Mouse (Mus musculus) neural tube, embryonic 12.5 days (tissue): ENCODE data around the gene Nsun2. TPM values are rescaled to one million over a fixed set of nuclear protein-coding genes. Genes with fewer than 3 reads are reported as not detected.

ENCODE experiments used
- ATAC-seq: fragments of 200-750 bp; cut with Nextera tagmentation; 2 replicates; pipeline ENCODE4 v1.8.0; 2017; ENCODE audit warnings: low read depth, mild to moderate bottlenecking, moderate TSS enrichment, moderate library complexity; ENCODE audit not compliant: low FRiP score
- H3K27ac ChIP-seq: fragments of 300-500 bp; sonication (generic); 2 replicates; pipeline ENCODE4 v1.5.1; 2016
- H3K27me3 ChIP-seq: fragments of 300-500 bp; sonication (generic); replicated peaks from 2 replicates; pipeline ENCODE4 v1.6.1; 2016; ENCODE audit warnings: mild to moderate bottlenecking
- H3K36me3 ChIP-seq: fragments of 300-500 bp; sonication (generic); 2 replicates; pipeline ENCODE4 v1.6.1; 2016; ENCODE audit warnings: mild to moderate bottlenecking
- H3K4me1 ChIP-seq: fragments of 300-500 bp; sonication (generic); 2 replicates; pipeline ENCODE4 v1.6.1; 2016
- H3K4me2 ChIP-seq: fragments of 300-500 bp; sonication (generic); replicated peaks from 2 replicates; pipeline ENCODE4 v1.6.1; 2016; ENCODE audit warnings: mild to moderate bottlenecking
- H3K4me3 ChIP-seq: fragments of 300-500 bp; sonication (generic); 2 replicates; pipeline ENCODE4 v1.5.1; 2016
- H3K9ac ChIP-seq: fragments of 300-500 bp; sonication (generic); 2 replicates; pipeline ENCODE4 v1.6.1; 2016; ENCODE audit warnings: mild to moderate bottlenecking
- H3K9me3 ChIP-seq: fragments of 300-500 bp; sonication (generic); 2 replicates; pipeline ENCODE4 v1.6.1; 2016; ENCODE audit warnings: mild to moderate bottlenecking
- WGBS: fragments of 180-500 bp; shearing (Covaris S2); methylation state at CpG from one replicate; pipeline ENCODE4 v1.1.7; 2016; 5-methylcytosine and 5-hydroxymethylcytosine counted together
- polyA plus RNA-seq: library from polyadenylated mRNA; unstranded; fragments of >200 nt; fragmentation: Nextera tagmentation; extraction: Ambion mirVana; gene quantifications from 2 replicates; pipeline ENCODE4 v1.2.1, GENCODE M21; 2016

Gene Nsun2
- polyA plus RNA-seq, 1 experiment from 2014 or later, result 106 TPM

DNA sequence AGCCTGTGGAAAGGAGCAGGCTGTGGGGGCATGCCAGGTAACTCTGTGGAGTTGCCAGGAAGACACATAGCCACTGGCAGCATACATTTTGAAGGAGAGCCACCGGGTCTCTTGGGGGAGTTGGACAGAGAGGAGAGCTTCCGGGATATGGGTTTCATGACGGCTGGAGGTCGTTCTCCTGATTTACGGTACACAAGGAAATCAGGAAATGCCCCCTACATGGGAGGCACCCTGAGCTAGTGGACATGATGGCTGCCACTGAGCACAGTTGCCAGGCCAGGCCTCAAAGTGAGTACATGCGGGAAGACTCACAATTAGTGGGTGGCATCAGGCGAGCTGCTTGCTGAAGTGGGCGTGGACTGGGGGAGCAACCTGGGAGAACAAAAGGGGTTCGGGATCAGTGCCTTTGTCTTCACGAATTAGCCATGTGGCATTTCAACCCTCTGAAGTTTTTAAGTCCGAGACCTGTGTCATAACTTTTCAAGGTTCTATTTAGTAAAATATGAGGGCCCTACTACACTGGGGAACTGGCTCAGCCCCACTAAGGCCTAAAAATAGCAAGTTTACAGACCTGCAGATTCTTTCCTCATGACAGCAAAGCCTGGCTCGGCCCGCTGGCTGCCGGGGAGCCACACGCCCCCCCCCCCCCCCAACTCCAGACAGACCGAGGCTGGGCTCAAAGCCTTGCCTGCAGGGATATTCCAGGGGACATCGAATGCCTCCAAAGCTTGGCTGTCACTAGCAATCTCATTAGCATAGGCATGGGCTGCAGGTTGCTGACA is 9.2 kb downstream of the Nsun2 start:
- H3K27me3 ChIP-seq, result no peaks in the 10 kb centered on the region
- H3K27ac ChIP-seq, result no peak overlapping the region
- 37% methylated on average over 17 of the region's 17 CpGs for WGBS
- no peak for ATAC-seq
- H3K36me3 ChIP-seq, result no peaks in the 10 kb centered on the region
- no peak overlapping the region for H3K9ac ChIP-seq
- no peak overlapping the region for H3K4me3 ChIP-seq
- H3K4me2 ChIP-seq, result peak overlapping the region; percentile 38
- H3K4me1 ChIP-seq, result peaks cover 28% of the 10 kb centered on the region
- H3K9me3 ChIP-seq, result no peaks in the 10 kb centered on the region

DNA sequence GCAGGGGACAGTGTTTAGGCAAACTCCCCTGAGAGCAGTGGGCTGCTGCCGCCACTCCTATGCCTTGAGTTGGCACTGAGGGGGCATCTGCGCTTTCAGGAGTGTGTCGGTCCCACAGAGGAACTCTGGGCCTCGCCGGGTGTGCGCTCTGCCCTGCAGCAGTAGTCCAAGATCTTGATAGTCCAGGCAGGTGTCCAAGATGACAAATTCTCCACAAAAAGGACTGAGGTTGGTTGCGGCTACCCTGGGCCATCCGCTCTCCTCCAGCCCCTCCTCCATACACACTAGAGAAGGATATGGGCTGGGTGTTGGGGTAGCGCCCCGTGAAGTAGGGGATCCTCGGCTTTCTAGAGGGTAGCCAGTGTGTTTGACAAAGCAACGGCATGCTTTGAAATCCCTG is 10.0 kb downstream of the Nsun2 start:
- Histone ChIP-seq H3K4me2 (peak overlapping the region; percentile 38), H3K27me3 (no peaks in the 10 kb centered on the region), H3K9me3 (no peaks in the 10 kb centered on the region), H3K4me3 (no peak overlapping the region), H3K27ac (no peak overlapping the region), H3K36me3 (no peaks in the 10 kb centered on the region), H3K9ac (0 out of 2 replicates have a peak overlapping the region, but pooled peaks have one; percentile 13), H3K4me1 (peaks cover 21% of the 10 kb centered on the region)
- ATAC-seq, result peak; percentile 25; the same call in 1 of the 2 replicates
- WGBS, result 45% methylated on average over 12 of the region's 12 CpGs

DNA sequence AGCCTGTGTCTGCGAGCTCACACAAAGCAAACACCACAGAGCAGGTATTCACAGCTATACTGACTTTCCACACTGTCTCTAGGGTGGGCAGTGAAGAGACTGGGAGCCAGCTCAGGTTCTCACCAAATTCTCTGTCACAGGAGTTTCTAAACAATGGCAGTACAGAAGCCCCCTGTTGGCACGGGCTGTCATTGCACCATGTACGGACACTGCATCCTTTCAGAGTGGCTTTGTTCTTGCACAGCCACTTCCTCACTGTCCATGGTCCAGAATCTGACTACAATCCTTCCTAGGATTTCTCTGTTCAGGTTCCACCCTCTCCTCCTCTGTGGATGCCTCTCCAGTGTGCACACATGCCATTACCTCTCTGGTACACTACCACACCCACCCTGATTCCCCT is 11.5 kb downstream of the Nsun2 start:
- Histone ChIP-seq H3K27me3 (no peaks in the 10 kb centered on the region), H3K36me3 (no peaks in the 10 kb centered on the region), H3K27ac (no peak overlapping the region), H3K4me2 (no peak overlapping the region), H3K4me1 (peaks cover 11% of the 10 kb centered on the region), H3K4me3 (no peak overlapping the region), H3K9me3 (no peaks in the 10 kb centered on the region), H3K9ac (no peak overlapping the region)
- ATAC-seq, result peak; percentile 41; the same call in 1 of the 2 replicates
- 28% methylated on average over 3 of the region's 3 CpGs for WGBS

DNA sequence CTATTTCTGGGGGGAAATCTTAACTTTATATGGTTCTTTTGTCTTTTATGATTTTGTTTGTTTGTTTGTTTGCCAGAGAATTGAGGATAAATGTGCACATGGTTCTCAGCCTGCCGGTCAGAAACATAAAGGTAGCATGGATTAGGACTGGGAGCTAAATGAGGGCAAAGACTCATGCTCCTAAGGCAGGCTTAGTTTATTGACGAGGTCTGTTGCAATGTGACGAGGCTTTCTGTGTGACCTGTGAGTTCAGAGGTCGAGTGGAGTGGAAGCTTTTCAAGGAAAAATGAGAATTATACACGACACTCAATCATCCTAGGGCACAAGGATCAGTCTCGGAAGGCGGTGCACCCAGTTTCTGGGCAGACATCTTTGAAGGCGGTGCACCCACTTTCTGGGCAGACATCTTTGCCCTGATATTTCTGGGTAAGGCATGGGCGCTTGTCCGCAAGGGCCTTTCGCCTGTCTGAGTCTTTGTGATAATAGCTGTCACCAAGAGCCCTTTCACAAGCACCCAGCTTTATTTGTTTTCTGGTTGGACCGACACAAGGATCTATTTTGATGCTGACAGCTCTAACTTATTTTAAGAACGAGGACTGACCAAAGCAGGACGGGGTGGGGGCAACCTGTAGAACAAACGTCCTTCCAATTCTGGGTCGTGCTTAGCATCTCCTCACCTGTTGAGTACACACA is 14.1 kb downstream of the Nsun2 start:
- Histone ChIP-seq H3K27ac (no peak overlapping the region), H3K9me3 (no peaks in the 10 kb centered on the region), H3K27me3 (no peaks in the 10 kb centered on the region), H3K4me1 (peaks cover 11% of the 10 kb centered on the region), H3K4me2 (no peak overlapping the region), H3K4me3 (no peak overlapping the region), H3K9ac (no peak overlapping the region), H3K36me3 (no peaks in the 10 kb centered on the region)
- ATAC-seq, result no peak
- WGBS, result 70% methylated on average over 16 of the region's 16 CpGs

DNA sequence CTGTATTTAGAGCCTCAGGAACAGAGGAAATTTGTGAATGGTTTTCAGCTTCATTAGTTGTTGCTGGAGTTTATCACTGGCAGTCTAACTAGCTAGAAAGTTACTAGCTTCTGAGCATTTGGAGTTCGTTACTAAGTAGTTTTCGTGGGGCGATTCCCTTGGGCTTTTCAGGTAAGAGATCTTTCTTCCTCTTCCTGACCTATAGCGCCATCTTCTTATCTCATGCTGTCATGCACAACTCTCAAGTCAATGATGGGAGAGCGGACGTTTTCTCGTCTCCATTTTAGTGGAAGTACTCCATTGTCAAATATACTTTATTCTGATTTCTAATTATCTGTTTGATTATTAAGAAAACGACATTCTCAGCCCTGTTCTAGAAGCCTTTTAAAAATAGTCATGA is 16.4 kb downstream of the Nsun2 start:
- Histone ChIP-seq H3K9ac (no peak overlapping the region), H3K4me2 (no peak overlapping the region), H3K4me3 (no peak overlapping the region), H3K36me3 (no peaks in the 10 kb centered on the region), H3K4me1 (no peaks in the 10 kb centered on the region), H3K27me3 (no peaks in the 10 kb centered on the region), H3K27ac (no peak overlapping the region), H3K9me3 (no peaks in the 10 kb centered on the region)
- ATAC-seq, result no peak
- 56% methylated on average over 8 of the region's 8 CpGs for WGBS

DNA sequence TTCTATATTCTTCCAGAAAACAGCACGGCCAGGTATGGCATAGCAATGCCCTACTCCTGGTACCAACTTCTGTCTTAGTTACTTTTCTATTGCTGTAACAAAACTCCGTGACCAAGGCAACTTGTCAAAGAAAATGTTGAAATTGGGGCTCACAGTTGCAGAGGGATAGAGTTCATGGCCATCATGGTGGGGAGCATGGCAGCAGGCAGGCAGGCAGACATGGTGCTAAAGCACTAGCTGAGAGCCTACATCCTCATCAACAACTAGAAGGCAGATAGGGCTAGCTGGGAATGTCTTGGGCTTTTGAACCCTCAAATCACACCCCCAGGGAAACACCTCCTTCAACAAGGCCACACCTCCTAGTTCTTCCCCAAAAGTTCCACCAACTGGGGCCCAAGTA is 17.3 kb downstream of the Nsun2 start:
- Histone ChIP-seq H3K9ac (no peak overlapping the region), H3K27me3 (no peaks in the 10 kb centered on the region), H3K4me1 (no peaks in the 10 kb centered on the region), H3K4me2 (no peak overlapping the region), H3K9me3 (no peaks in the 10 kb centered on the region), H3K36me3 (no peaks in the 10 kb centered on the region), H3K27ac (no peak overlapping the region), H3K4me3 (no peak overlapping the region)
- ATAC-seq, result no peak
- 87% methylated on average over 2 of the region's 2 CpGs for WGBS

DNA sequence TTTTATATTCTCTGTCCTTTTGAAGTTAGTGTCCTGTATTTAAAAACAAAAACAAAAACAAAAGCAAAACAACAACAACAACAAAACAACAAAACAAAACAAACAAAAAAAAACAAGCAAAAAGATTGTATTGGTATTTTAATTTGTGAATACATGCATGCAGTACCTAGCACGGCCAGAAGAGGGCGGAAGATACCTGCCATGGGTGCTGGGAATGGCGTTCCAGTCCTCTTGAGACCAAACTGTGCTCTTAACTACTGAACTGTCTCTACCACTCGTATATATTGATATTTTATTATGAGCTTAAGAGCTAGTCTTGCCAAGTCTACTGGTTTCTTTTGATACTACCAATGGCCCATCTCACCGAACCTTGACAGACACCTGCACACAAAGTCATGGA is 19.5 kb downstream of the Nsun2 start:
- no peaks in the 10 kb centered on the region for H3K9me3 ChIP-seq
- H3K4me3 ChIP-seq, result no peak overlapping the region
- ATAC-seq, result no peak
- no peaks in the 10 kb centered on the region for H3K36me3 ChIP-seq
- H3K4me1 ChIP-seq, result no peaks in the 10 kb centered on the region
- WGBS, result 18% methylated on average over 5 of the region's 5 CpGs
- H3K4me2 ChIP-seq, result no peak overlapping the region
- H3K9ac ChIP-seq, result no peak overlapping the region
- no peak overlapping the region for H3K27ac ChIP-seq
- no peaks in the 10 kb centered on the region for H3K27me3 ChIP-seq

DNA sequence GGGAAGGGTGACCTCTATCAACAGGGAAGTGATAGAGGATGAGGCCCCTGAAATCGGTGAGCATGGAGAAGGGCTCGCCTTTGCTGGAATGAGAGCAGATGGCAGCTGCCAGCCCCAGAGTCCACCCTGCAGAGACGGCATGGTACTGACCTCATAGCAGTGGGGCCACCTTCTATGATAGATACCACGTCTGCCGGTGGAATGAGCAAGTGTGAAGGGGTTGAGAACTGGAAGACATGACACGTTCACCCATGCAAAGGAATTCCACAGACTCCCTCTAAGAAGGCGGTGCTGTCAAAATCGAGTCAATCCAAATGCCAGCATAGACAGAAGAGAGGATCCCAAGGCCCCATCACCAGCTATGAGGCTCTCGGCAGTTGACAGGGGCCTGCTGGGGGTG is 20.7 kb downstream of the Nsun2 start:
- no peaks in the 10 kb centered on the region for H3K9me3 ChIP-seq
- H3K9ac ChIP-seq, result no peak overlapping the region
- no peak for ATAC-seq
- H3K27me3 ChIP-seq, result no peaks in the 10 kb centered on the region
- no peaks in the 10 kb centered on the region for H3K36me3 ChIP-seq
- 0 out of 2 replicates have a peak, but pooled peaks cover 1% of the 10 kb centered on the region for H3K4me1 ChIP-seq
- no peak overlapping the region for H3K4me2 ChIP-seq
- no peak overlapping the region for H3K27ac ChIP-seq
- H3K4me3 ChIP-seq, result no peak overlapping the region
- 82% methylated on average over 9 of the region's 9 CpGs for WGBS

DNA sequence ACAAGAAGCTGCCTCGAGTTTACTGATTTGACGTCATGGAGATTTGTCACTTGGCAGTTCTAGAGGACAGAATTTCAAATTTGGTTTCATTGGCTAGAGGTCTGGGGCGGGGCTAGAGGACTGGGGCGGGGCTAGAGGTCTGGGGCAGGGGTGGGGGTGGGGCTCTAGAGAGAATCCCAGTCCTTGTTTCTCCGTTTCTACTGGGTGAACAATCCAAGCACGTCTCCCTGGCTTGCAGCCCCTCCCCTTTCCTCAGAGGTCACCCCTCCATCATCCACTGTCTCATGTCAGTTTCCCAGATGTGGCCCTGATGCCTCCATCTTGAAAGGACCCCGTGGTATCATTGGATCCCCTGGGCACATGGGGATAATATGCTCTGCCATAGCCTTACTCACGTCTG is 21.5 kb downstream of the Nsun2 start:
- ATAC-seq, result no peak
- H3K4me3 ChIP-seq, result no peak overlapping the region
- H3K27ac ChIP-seq, result no peak overlapping the region
- no peaks in the 10 kb centered on the region for H3K27me3 ChIP-seq
- H3K4me1 ChIP-seq, result peaks cover 9% of the 10 kb centered on the region; the same call in 1 of the 2 replicates
- no peaks in the 10 kb centered on the region for H3K9me3 ChIP-seq
- no peak overlapping the region for H3K4me2 ChIP-seq
- no peaks in the 10 kb centered on the region for H3K36me3 ChIP-seq
- 26% methylated on average over 8 of the region's 8 CpGs for WGBS
- no peak overlapping the region for H3K9ac ChIP-seq

DNA sequence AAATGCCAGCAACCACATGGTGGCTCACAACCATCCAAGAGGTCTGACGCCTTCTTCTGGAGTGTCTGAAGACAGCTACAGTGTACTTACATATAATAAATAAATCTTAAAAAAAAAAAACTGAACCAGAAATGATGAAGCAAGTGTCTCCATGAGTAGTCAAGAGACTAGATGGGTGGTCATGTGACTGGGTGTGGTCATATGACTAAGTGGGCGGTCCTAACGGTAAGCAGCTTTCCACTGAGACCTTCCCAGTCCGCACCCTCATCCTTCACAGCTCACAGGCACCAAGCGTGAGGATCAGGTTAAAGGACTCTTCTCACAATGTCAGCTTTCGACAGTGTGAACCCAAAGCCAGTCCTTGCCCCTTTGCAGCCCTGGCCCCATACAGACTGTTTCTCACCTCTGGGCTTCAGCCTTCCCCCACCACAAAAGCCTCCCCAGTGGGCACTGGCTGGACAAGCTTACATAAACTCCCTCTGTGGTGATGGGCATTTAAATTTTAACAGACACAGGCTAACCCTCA is 22.5 kb downstream of the Nsun2 start:
- no peak overlapping the region for H3K4me2 ChIP-seq
- H3K9me3 ChIP-seq, result no peaks in the 10 kb centered on the region
- no peak overlapping the region for H3K27ac ChIP-seq
- peaks cover 12% of the 10 kb centered on the region; the same call in 1 of the 2 replicates for H3K4me1 ChIP-seq
- no peak overlapping the region for H3K9ac ChIP-seq
- 85% methylated on average over 6 of the region's 6 CpGs for WGBS
- no peaks in the 10 kb centered on the region for H3K27me3 ChIP-seq
- no peak for ATAC-seq
- no peaks in the 10 kb centered on the region for H3K36me3 ChIP-seq
- no peak overlapping the region for H3K4me3 ChIP-seq

DNA sequence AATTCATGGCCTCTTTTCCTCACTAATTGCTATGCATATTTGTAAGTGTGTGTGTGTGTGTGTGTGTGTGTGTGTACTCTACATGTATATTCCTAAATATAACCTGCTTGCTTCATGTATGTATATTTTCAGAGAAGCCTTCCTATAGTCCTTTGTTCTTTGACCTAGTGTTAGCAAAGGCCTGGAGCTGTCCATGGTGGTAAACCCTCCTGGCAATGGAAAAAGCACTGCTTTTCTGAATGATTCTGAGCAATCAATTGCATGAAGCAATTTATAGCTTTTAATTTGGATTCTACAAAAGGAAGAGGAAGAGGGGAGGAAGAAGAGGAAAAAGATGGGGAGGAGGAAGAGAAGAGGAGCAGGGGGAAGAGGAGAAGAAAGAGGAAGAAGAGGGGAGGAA is 23.2 kb downstream of the Nsun2 start:
- H3K4me1 ChIP-seq, result peaks cover 12% of the 10 kb centered on the region; the same call in 1 of the 2 replicates
- H3K9ac ChIP-seq, result no peak overlapping the region
- no peaks in the 10 kb centered on the region for H3K9me3 ChIP-seq
- ATAC-seq, result no peak
- H3K4me3 ChIP-seq, result no peak overlapping the region
- no peaks in the 10 kb centered on the region for H3K27me3 ChIP-seq
- no peak overlapping the region for H3K27ac ChIP-seq
- no peaks in the 10 kb centered on the region for H3K36me3 ChIP-seq
- H3K4me2 ChIP-seq, result no peak overlapping the region

DNA sequence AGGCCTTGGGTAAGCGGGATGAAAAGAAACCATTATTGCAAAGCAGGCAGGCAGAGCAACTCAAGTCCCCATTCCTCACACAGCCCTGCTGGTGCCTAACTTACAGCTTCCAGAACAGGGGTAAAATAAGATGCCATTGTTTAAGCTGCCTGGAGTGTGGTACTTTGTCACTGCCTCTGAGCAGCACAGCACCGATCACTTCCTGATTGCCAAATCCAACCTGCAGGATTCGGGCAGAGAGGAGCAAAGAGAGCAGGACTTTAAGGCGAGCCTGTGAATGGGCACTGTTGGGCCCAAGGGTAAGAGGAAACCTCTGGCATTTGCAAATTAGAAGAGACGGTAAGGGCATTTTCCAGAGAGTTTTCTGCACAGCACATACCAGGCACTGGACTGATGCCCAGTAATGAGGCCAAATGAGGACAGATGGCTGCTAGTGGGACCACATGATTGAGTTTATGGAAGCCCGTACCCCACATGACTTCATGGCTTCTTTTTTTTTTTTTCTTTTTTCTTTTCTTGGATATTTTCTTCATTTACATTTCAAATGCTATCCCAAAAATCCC is 24.6 kb downstream of the Nsun2 start:
- Histone ChIP-seq H3K4me3 (no peak overlapping the region), H3K36me3 (no peaks in the 10 kb centered on the region), H3K4me1 (peaks cover 12% of the 10 kb centered on the region; the same call in 1 of the 2 replicates), H3K9ac (no peak overlapping the region), H3K27ac (no peak overlapping the region), H3K4me2 (no peak overlapping the region), H3K27me3 (no peaks in the 10 kb centered on the region), H3K9me3 (no peaks in the 10 kb centered on the region)
- 76% methylated on average over 6 of the region's 6 CpGs for WGBS
- ATAC-seq, result no peak
